Mouse (Mus musculus) cerebellum, postnatal 14 days (tissue): Measurements from ENCODE around the gene Bach2.

Source experiments
- DNase-seq, 2 experiments: peaks; one replicate each; pipeline ENCODE4 v3.0.0; 2021; ENCODE audit warnings: mixed read lengths in 2 of 2

Gene Bach2

GRCm38 (mm10) chr4:32225191-32225590, 13.4 kb upstream of the Bach2 start:
- DNase-seq: no peak

GRCm38 (mm10) chr4:32227970-32228557, 10.5 kb upstream of the Bach2 start:
- no peak for DNase-seq

- DNase-seq: no peak
These were observed 9.3 kb upstream of the Bach2 start for GRCm38 (mm10) chr4:32229266-32229665.

- DNase-seq: no peak
These were observed 7.1 kb upstream of the Bach2 start for GRCm38 (mm10) chr4:32231258-32232055.

- DNase-seq: no peak
These were observed 2.5 kb upstream of the Bach2 start for GRCm38 (mm10) chr4:32235920-32236705.

- DNase-seq: peak; percentile 66 to 72
These were observed 531 bp downstream of the Bach2 start for GRCm38 (mm10) chr4:32238921-32239748.

- DNase-seq: peak; percentile 68 to 72
These were observed 1.1 kb downstream of the Bach2 start for GRCm38 (mm10) chr4:32239749-32240131.

- peak in 1 of 2 experiments; percentile 27 for DNase-seq
These were observed 1.9 kb downstream of the Bach2 start for GRCm38 (mm10) chr4:32240457-32241030.

GRCm38 (mm10) chr4:32241351-32241980, 2.9 kb downstream of the Bach2 start:
- peak; percentile 66 to 76 for DNase-seq

- DNase-seq: no peak
These were observed 3.6 kb downstream of the Bach2 start for GRCm38 (mm10) chr4:32242122-32242615.

- no peak for DNase-seq
These were observed 4.9 kb downstream of the Bach2 start for GRCm38 (mm10) chr4:32243458-32243857.

- no peak for DNase-seq
These were observed 5.6 kb downstream of the Bach2 start for GRCm38 (mm10) chr4:32244092-32244745.

GRCm38 (mm10) chr4:32245586-32245985, 7.0 kb downstream of the Bach2 start:
- no peak for DNase-seq

GRCm38 (mm10) chr4:32246020-32246419, 7.4 kb downstream of the Bach2 start:
- no peak for DNase-seq

- peak; percentile 46 to 48 for DNase-seq
These were observed 8.2 kb downstream of the Bach2 start for GRCm38 (mm10) chr4:32246801-32247200.

- no peak for DNase-seq
These were observed 9.0 kb downstream of the Bach2 start for GRCm38 (mm10) chr4:32247463-32248113.

GRCm38 (mm10) chr4:32248236-32248635, 9.6 kb downstream of the Bach2 start:
- peak; percentile 76 to 88 for DNase-seq

GRCm38 (mm10) chr4:32248990-32249393, 10.4 kb downstream of the Bach2 start:
- DNase-seq: no peak

- DNase-seq: peak in 1 of 2 experiments; percentile 20
These were observed 11.2 kb downstream of the Bach2 start for GRCm38 (mm10) chr4:32249748-32250332.
